10 mouse cellular contexts compared by ENCODE assay signal in the genomic region with DNA sequence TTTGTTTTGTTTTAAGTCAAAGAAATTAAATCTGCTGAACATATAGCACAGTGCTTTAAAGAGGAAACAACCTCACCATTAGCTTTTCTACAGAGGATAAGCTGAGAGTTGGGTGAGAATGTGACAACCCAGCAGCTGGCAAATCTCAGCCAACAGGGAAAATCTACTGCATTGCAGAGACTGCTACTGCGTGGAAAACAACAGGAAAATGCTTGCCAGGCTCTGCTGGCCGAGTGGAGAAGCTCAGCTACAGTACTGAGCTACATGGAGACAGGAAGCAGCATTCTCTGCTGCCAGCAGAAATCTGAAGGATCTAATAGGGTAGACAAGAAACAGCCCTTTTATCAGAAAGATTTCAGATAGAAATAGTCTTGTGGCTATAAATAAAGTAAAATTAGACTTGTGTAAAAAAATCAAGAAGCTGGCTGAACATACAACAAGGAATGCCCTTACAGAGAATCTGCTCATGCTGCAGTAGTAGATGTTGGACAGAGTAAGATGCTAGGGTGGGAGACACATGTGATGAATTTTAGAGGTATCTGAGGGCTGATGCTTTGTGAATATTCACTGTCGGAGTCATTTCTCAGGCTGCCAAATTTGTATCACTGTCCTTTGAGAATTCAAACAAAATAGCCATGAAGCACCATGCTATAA.
DNase-seq lines count a peak whose midpoint lies in the region; ATAC-seq and TF ChIP-seq lines count a peak whose summit lies in the region.
"Had no signal": no experiment of that assay in that cellular context is flagged by ENCODE, and none has a peak within 500 bp of the region (broad histone marks: within the 10 kb centered on the region; RNA-seq: fewer than 3 reads in every experiment).

No protein-coding gene starts in this region.

- intact Hi-C loops in left cerebral cortex, adult 2 months (cut with DNase I) = no loop called here

- H3K9me3 ChIP-seq in lung, embryonic 14.5 days (ENCODE audit: low read depth, low read length) = no peaks in the 10 kb centered on the region
- H3K9me3 ChIP-seq: intestine, embryonic 15.5 days; limb, embryonic 10.5 days had no signal

- no peak overlapping the region for H3K4me2 ChIP-seq in lung, embryonic 14.5 days
- H3K4me2 ChIP-seq: intestine, embryonic 15.5 days had no signal

- H3K27me3 ChIP-seq in lung, embryonic 14.5 days (ENCODE audit: insufficient read depth, low read length) = no peaks in the 10 kb centered on the region
- H3K27me3 ChIP-seq: intestine, embryonic 15.5 days had no signal

- H3K4me3 ChIP-seq in left cerebral cortex, adult 2 months = no peak overlapping the region
- no peak overlapping the region for H3K4me3 ChIP-seq in lung, embryonic 14.5 days (ENCODE audit: low read depth, low read length)
- H3K4me3 ChIP-seq: intestine, embryonic 15.5 days; limb, embryonic 10.5 days had no signal

- peak; percentile 33 for TF ChIP-seq CTCF in left cerebral cortex, adult 2 months (IDR thresholded peaks at IDR 0.05)
- peak; percentile 45; the same call in 1 of the 2 replicates for TF ChIP-seq CTCF in lung, embryonic 14.5 days (IDR thresholded peaks at IDR 0.05; ENCODE audit: low read depth)

- 28% methylated on average over 3 of the region's 3 CpGs for WGBS in lung, embryonic 14.5 days

- peak; percentile 14 to 24 for DNase-seq in kidney, postnatal 4 days
- DNase-seq in kidney, adult 18-20 months = no peak
- peak; percentile 24 to 27 for DNase-seq in left cerebral cortex, adult 2 months (ENCODE audit: extremely low spot score in 1 of 2, low spot score in 2 of 2)
- peak; percentile 95 for DNase-seq in lung, embryonic 14.5 days
- DNase-seq in right cerebral cortex, postnatal 25 days = peak; percentile 18
- DNase-seq in thymus, postnatal 25 days = no peak
- DNase-seq: cerebellum, adult 9-10 months had no signal

- H3K36me3 ChIP-seq in lung, embryonic 14.5 days (ENCODE audit: insufficient read depth) = no peaks in the 10 kb centered on the region
- H3K36me3 ChIP-seq: intestine, embryonic 15.5 days; limb, embryonic 10.5 days had no signal

- no peak overlapping the region for H3K9ac ChIP-seq in lung, embryonic 14.5 days
- H3K9ac ChIP-seq: intestine, embryonic 15.5 days had no signal

- H3K4me1 ChIP-seq in lung, embryonic 14.5 days (ENCODE audit: insufficient read depth) = no peaks in the 10 kb centered on the region
- H3K4me1 ChIP-seq: intestine, embryonic 15.5 days; limb, embryonic 10.5 days had no signal

- peak; percentile 99 for ATAC-seq in lung, embryonic 14.5 days (ENCODE audit: insufficient read depth)
- ATAC-seq in megakaryocyte-erythroid progenitor cell, adult 5-6 weeks (replicated peaks; ENCODE audit: low FRiP score, low TSS enrichment, poor library complexity, severe bottlenecking) = no peak
- ATAC-seq: intestine, embryonic 15.5 days had no signal

- peak overlapping the region; percentile 54; the same call in 1 of the 2 replicates for H3K27ac ChIP-seq in left cerebral cortex, adult 2 months
- 0 out of 2 replicates have a peak overlapping the region, but pooled peaks have one; percentile 1 for H3K27ac ChIP-seq in lung, embryonic 14.5 days (ENCODE audit: low read depth)
- H3K27ac ChIP-seq: intestine, embryonic 15.5 days; limb, embryonic 10.5 days had no signal

Comparison
In these comparisons a context has a peak if more than half of its experiments do, and no peak if none do; other contexts are left out.
1. DNase-seq: peak in kidney, postnatal 4 days (2 of 2), left cerebral cortex, adult 2 months (2 of 2), lung, embryonic 14.5 days (single experiment) and right cerebral cortex, postnatal 25 days (single experiment); none in kidney, adult 18-20 months (single experiment) and thymus, postnatal 25 days (single experiment).